Mouse (Mus musculus): ENCODE results near the gene Tjp3. TPM values are rescaled to one million over a fixed set of nuclear protein-coding genes. Genes with fewer than 3 reads are reported as not detected.

Gene Tjp3
- polyA plus RNA-seq, 1 experiment from 2014 or later = 9.7 TPM

GRCm38 (mm10) chr10:81302288-81302687 is 10.9 kb upstream of the Tjp3 start:
- Histone ChIP-seq H3K27me3 (no peaks in the 10 kb centered on the region), H3K9me3 (no peaks in the 10 kb centered on the region), H3K4me1 (peaks cover 33% of the 10 kb centered on the region), H3K36me3 (replicated peaks) (peaks cover 21% of the 10 kb centered on the region), H3K4me2 (no peak overlapping the region), H3K9ac (no peak overlapping the region), H3K4me3 (replicated peaks) (no peak overlapping the region), H3K27ac (peak overlapping the region; percentile 32; the same call in 1 of the 2 replicates)
- 73% methylated on average over 4 of the region's 4 CpGs for WGBS
- ATAC-seq (ENCODE audit: low FRiP score) = no peak

GRCm38 (mm10) chr10:81301321-81301720 is 9.9 kb upstream of the Tjp3 start:
- 86% methylated on average over 9 of the region's 9 CpGs for WGBS
- no peak for ATAC-seq (ENCODE audit: low FRiP score)
- H3K27me3 ChIP-seq = no peaks in the 10 kb centered on the region
- H3K4me2 ChIP-seq = no peak overlapping the region
- H3K36me3 ChIP-seq (replicated peaks) = peaks cover 14% of the 10 kb centered on the region
- H3K9me3 ChIP-seq = no peaks in the 10 kb centered on the region
- H3K4me3 ChIP-seq (replicated peaks) = no peak overlapping the region
- H3K4me1 ChIP-seq = peaks cover 33% of the 10 kb centered on the region
- no peak overlapping the region for H3K9ac ChIP-seq
- H3K27ac ChIP-seq = no peak overlapping the region

DNA sequence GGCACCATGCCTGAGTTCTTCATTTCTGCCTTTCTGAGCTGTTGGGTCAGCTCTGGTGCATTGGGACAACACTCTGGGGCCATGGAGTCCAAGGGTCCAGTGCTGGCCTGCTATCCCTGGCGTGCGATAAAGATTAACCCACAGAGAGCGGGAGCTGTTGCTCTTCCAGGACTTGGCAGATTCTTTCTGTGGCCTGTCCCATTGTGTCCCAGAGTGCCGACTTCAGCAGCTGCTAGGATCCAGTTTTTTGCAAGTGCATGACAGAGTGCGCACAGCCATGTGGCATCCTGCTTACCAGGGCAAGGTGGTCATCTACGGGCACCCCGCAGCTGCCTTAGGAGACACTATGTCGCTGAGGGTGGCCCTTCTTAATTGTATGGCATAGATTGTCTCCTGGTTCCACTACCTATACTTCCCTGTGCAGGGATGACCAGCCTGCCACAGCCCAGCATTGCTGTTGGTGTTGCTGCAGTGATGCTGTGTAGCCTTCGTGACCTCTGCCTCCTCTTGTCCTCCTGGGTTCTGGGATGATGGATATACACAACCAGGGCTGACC is 9.0 kb upstream of the Tjp3 start:
- H3K4me1 ChIP-seq = peaks cover 37% of the 10 kb centered on the region
- H3K36me3 ChIP-seq (replicated peaks) = peaks cover 11% of the 10 kb centered on the region; the same call in 1 of the 2 replicates
- H3K27ac ChIP-seq = no peak overlapping the region
- H3K4me2 ChIP-seq = no peak overlapping the region
- no peak for ATAC-seq (ENCODE audit: low FRiP score)
- H3K4me3 ChIP-seq (replicated peaks) = no peak overlapping the region
- H3K9me3 ChIP-seq = no peaks in the 10 kb centered on the region
- H3K27me3 ChIP-seq = no peaks in the 10 kb centered on the region
- 85% methylated on average over 9 of the region's 9 CpGs for WGBS
- H3K9ac ChIP-seq = no peak overlapping the region

- H3K4me2 ChIP-seq = no peak overlapping the region
- H3K36me3 ChIP-seq (replicated peaks) = peaks cover 12% of the 10 kb centered on the region; the same call in 1 of the 2 replicates
- peak overlapping the region; percentile 7; the same call in 1 of the 2 replicates for H3K9ac ChIP-seq
- peaks cover 43% of the 10 kb centered on the region for H3K4me1 ChIP-seq
- H3K27ac ChIP-seq = no peak overlapping the region
- H3K9me3 ChIP-seq = no peaks in the 10 kb centered on the region
- 88% methylated on average over 14 of the region's 14 CpGs for WGBS
- ATAC-seq (ENCODE audit: low FRiP score) = no peak
- H3K27me3 ChIP-seq = no peaks in the 10 kb centered on the region
- no peak overlapping the region for H3K4me3 ChIP-seq (replicated peaks)
Observed at GRCm38 (mm10) chr10:81299585-81300351, 8.4 kb upstream of the Tjp3 start.

DNA sequence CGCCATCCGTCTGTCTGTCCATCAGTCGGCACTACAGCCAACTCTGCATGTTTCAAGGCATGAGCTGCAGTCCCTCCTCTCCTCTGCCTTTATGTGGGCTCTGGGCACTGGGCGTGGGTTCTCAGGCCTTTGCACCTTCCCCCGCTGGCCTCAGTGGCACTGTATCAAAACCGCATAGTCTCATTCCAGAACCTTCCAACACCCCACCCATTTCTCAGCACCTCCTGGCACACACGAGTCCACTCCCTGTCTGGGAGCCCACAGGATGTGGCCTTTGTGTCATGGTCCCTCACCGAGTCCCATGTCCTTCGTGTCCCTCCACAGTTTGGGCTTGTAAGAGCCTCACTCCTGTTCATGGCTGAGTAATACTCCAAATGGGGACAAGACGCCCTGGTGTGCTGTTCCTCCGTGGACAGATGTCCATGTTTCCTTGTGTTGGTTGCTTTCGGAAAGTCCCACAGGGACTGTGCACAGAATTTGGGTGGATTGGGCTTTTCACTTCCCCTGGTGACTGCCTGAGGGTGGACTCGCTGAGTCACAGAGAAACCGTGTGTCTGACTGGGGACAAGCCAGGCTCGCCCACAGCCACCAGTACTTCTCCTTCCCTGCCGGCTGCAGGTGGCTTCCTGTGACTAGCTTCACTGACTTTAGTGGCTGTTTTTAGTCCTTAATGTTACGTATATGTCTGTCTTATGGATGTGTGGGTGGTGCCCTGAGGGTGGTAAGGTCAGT is 7.2 kb upstream of the Tjp3 start:
- no peak overlapping the region for H3K4me2 ChIP-seq
- no peak overlapping the region for H3K9ac ChIP-seq
- no peak overlapping the region for H3K27ac ChIP-seq
- no peaks in the 10 kb centered on the region for H3K27me3 ChIP-seq
- no peak for ATAC-seq (ENCODE audit: low FRiP score)
- no peak overlapping the region for H3K4me3 ChIP-seq (replicated peaks)
- H3K9me3 ChIP-seq = no peaks in the 10 kb centered on the region
- H3K36me3 ChIP-seq (replicated peaks) = peaks cover 12% of the 10 kb centered on the region; the same call in 1 of the 2 replicates
- 96% methylated on average over 17 of the region's 17 CpGs for WGBS
- H3K4me1 ChIP-seq = peaks cover 49% of the 10 kb centered on the region

- Histone ChIP-seq H3K27ac (no peak overlapping the region), H3K27me3 (no peaks in the 10 kb centered on the region), H3K36me3 (replicated peaks) (peaks cover 12% of the 10 kb centered on the region; the same call in 1 of the 2 replicates), H3K4me3 (replicated peaks) (no peak overlapping the region), H3K4me2 (no peak overlapping the region), H3K9ac (no peak overlapping the region), H3K4me1 (peaks cover 44% of the 10 kb centered on the region), H3K9me3 (no peaks in the 10 kb centered on the region)
- WGBS = 84% methylated on average over 10 of the region's 10 CpGs
- ATAC-seq (ENCODE audit: low FRiP score) = no peak
Observed at GRCm38 (mm10) chr10:81297845-81298244, 6.5 kb upstream of the Tjp3 start.

DNA sequence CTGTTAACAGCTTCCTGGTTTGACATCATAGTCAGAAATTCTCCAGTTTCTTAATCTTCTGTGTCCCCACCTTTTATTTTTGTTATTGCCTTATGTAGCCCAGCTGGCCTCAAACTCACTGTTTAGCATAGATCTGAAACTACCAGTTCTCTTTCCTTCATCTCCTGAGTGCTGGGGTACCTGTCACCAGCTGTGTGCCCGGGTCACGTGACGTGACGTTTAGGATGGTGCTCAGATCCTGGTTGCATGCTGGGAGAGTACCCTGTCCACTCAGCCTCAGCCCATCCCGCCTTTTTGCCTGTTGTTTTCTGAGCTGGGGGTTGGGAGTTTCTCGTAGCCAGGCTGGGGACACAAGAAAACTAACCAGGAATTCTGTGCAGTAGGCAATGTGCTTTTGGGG is 5.9 kb upstream of the Tjp3 start:
- Histone ChIP-seq H3K36me3 (replicated peaks) (peaks cover 12% of the 10 kb centered on the region; the same call in 1 of the 2 replicates), H3K9ac (no peak overlapping the region), H3K4me2 (no peak overlapping the region), H3K27ac (no peak overlapping the region), H3K4me3 (replicated peaks) (no peak overlapping the region), H3K9me3 (no peaks in the 10 kb centered on the region), H3K4me1 (peaks cover 38% of the 10 kb centered on the region), H3K27me3 (no peaks in the 10 kb centered on the region; the same call in 1 of the 2 replicates)
- WGBS = 84% methylated on average over 6 of the region's 6 CpGs
- no peak for ATAC-seq (ENCODE audit: low FRiP score)

DNA sequence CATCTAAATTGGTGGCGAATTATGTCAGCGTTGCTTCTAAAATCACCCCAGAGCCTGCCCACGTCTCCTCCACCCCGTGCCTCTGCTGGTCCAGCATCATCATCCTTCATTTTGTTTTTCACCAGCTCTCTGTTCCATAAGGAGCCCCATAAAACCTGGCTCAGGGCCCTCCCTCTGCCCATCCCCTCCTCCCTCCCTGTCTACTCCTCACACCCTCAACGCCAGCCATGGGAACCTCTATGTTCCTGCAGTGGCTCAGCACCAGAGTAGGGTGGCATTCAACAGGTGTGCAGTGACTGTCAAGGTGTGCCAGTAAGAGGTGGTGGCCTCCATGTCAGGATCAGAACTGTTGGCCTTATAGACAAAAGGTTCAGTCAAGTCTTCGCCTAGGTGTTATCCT is 3.8 kb upstream of the Tjp3 start:
- Histone ChIP-seq H3K4me1 (peaks cover 40% of the 10 kb centered on the region), H3K9ac (0 out of 2 replicates have a peak overlapping the region, but pooled peaks have one; percentile 30), H3K27ac (no peak overlapping the region), H3K4me3 (replicated peaks) (no peak overlapping the region), H3K4me2 (peak overlapping the region; percentile 98; the same call in 1 of the 2 replicates), H3K27me3 (peaks cover 13% of the 10 kb centered on the region), H3K9me3 (no peaks in the 10 kb centered on the region), H3K36me3 (replicated peaks) (peaks cover 12% of the 10 kb centered on the region; the same call in 1 of the 2 replicates)
- ATAC-seq (ENCODE audit: low FRiP score) = no peak
- WGBS = 93% methylated on average over 6 of the region's 6 CpGs

DNA sequence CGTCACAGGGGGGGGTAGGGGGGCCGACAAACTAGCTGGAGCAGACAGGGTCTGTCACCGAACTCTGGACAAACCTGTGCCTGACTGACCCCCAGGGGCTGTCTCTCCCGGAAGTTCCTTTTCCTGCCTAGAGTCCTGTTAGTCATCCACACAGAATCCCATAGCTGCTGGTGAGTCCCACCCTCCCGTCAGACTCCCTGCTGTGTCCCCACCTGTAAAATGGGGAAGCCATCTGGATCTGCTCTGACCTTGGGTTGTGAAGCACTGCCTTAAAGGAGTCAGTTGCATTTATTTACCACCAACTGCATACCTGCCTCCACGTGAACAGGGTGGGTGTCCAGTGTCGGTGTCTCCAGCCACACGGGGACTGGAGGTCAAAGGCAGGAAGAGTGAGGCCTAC is 3.1 kb upstream of the Tjp3 start:
- H3K9me3 ChIP-seq = no peaks in the 10 kb centered on the region
- H3K27me3 ChIP-seq = peaks cover 21% of the 10 kb centered on the region
- peaks cover 12% of the 10 kb centered on the region; the same call in 1 of the 2 replicates for H3K36me3 ChIP-seq (replicated peaks)
- peak overlapping the region; percentile 98 for H3K4me2 ChIP-seq
- H3K9ac ChIP-seq = peak overlapping the region; percentile 82
- peak overlapping the region; percentile 87 for H3K4me3 ChIP-seq (replicated peaks)
- H3K27ac ChIP-seq = no peak overlapping the region
- 79% methylated on average over 8 of the region's 8 CpGs for WGBS
- ATAC-seq (ENCODE audit: low FRiP score) = no peak
- peaks cover 37% of the 10 kb centered on the region for H3K4me1 ChIP-seq

- H3K4me2 ChIP-seq = peak overlapping the region; percentile 98
- peaks cover 12% of the 10 kb centered on the region; the same call in 1 of the 2 replicates for H3K36me3 ChIP-seq (replicated peaks)
- peak overlapping the region; percentile 87 for H3K4me3 ChIP-seq (replicated peaks)
- H3K27me3 ChIP-seq = peaks cover 24% of the 10 kb centered on the region
- H3K4me1 ChIP-seq = peaks cover 39% of the 10 kb centered on the region
- peak; percentile 13 for ATAC-seq (ENCODE audit: low FRiP score)
- 3% methylated on average over 25 of the region's 25 CpGs for whole genome bisulfite sequencing
- H3K27ac ChIP-seq = peak overlapping the region; percentile 91
- H3K9ac ChIP-seq = peak overlapping the region; percentile 82
- H3K9me3 ChIP-seq = no peaks in the 10 kb centered on the region
Observed at GRCm38 (mm10) chr10:81293334-81294030, 2.1 kb upstream of the Tjp3 start.

- peaks cover 31% of the 10 kb centered on the region for H3K27me3 ChIP-seq
- H3K27ac ChIP-seq = peak within 1 kb of the TSS; percentile 91
- peak within 1 kb of the TSS; percentile 82 for H3K9ac ChIP-seq
- H3K4me1 ChIP-seq = peaks cover 44% of the 10 kb centered on the region
- peak; percentile 95 for ATAC-seq (ENCODE audit: low FRiP score)
- H3K4me3 ChIP-seq (replicated peaks) = peak within 1 kb of the TSS; percentile 87
- peak within 1 kb of the TSS; percentile 98 for H3K4me2 ChIP-seq
- no peaks in the 10 kb centered on the region for H3K9me3 ChIP-seq
- under 1% methylated on average over 74 of the region's 80 CpGs for WGBS
- peaks cover 12% of the 10 kb centered on the region; the same call in 1 of the 2 replicates for H3K36me3 ChIP-seq (replicated peaks)
Observed at GRCm38 (mm10) chr10:81292554-81293333, 1.4 kb upstream of the Tjp3 start, which contains the start of gene Pip5k1c. TSS of gene Pip5k1c (plus strand) at chr10:81292963.
